Mouse (Mus musculus) hindbrain, embryonic 10.5 days (tissue): ENCODE data around the gene Srd5a3. TPM values are rescaled to one million over a fixed set of nuclear protein-coding genes. Genes with fewer than 3 reads are reported as not detected.

Experiments
- DNase-seq: peaks from one replicate; pipeline ENCODE4 v3.0.0-alpha.2; 2017; ENCODE audit warnings: low spot score
- H3K27ac ChIP-seq: fragments of 300-500 bp; sonication (generic); 2 replicates; pipeline ENCODE4 v1.5.1; 2016; ENCODE audit warnings: mild to moderate bottlenecking, moderate library complexity
- H3K27me3 ChIP-seq: fragments of 300-500 bp; sonication (generic); 2 replicates; pipeline ENCODE4 v1.6.1; 2016; ENCODE audit warnings: mild to moderate bottlenecking; ENCODE audit not compliant: poor library complexity, insufficient read depth, severe bottlenecking
- H3K36me3 ChIP-seq: fragments of 300-500 bp; sonication (generic); 2 replicates; pipeline ENCODE4 v1.6.1; 2016; ENCODE audit warnings: mild to moderate bottlenecking, moderate library complexity
- H3K4me1 ChIP-seq: fragments of 300-500 bp; sonication (generic); replicated peaks from 2 replicates; pipeline ENCODE4 v1.6.1; 2016; ENCODE audit warnings: mild to moderate bottlenecking
- H3K4me3 ChIP-seq: fragments of 300-500 bp; sonication (generic); 2 replicates; pipeline ENCODE4 v1.5.1; 2016; ENCODE audit warnings: mild to moderate bottlenecking, moderate library complexity
- H3K9me3 ChIP-seq: fragments of 300-500 bp; sonication (generic); 2 replicates; pipeline ENCODE4 v1.6.1; 2016; ENCODE audit warnings: mild to moderate bottlenecking, moderate library complexity
- WGBS: fragments of 180-500 bp; shearing (Covaris S2); methylation state at CpG from one replicate; pipeline ENCODE4 v1.1.7; 2016; 5-methylcytosine and 5-hydroxymethylcytosine counted together
- polyA plus RNA-seq: library from polyadenylated mRNA; unstranded; fragments of >200 nt; fragmentation: Nextera tagmentation; extraction: Ambion mirVana; gene quantifications from 2 replicates; pipeline ENCODE4 v1.2.1, GENCODE M21; 2016

Srd5a3 gene
- polyA plus RNA-seq, 1 experiment from 2014 or later, result 20.7 TPM

DNA sequence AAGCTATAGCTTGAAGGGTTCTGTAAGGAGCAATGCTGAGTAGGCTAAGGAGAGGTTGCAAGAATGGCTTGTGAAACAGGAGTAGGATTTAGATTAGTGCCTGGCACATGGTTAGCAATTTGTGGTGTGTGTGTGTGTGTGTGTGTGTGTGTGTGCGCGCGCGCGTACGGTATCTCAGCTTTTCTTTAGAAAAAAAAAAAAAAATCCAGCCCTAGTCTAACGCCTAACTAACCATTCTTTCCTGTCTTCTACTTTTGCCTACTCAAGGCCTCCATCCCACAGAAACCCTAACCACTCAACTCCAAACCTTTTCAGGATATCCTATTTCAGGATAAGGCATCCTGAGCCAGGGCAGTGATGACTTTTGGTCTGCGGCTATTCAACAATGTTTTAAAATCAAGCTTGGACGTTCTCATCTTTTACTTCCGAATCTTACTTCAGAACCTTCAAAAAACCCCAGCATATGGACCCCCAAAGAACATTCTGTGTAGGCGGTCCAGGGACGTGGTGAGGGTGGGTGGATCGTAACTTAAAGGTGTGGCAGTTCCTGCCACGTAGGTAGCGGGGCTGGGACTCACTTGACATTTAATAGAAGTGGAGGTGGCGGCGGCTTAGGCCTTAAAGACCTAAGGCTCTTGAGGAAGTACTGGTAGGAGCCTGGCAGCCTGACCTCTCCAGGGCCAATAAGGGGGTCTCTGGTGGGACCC is 43.1 kb downstream of the Srd5a3 start:
- H3K4me3 ChIP-seq, result peak overlapping the region; percentile 88
- peaks cover 27% of the 10 kb centered on the region for H3K4me1 ChIP-seq
- H3K9me3 ChIP-seq, result no peaks in the 10 kb centered on the region
- peaks cover 19% of the 10 kb centered on the region for H3K36me3 ChIP-seq
- peaks cover 8% of the 10 kb centered on the region; the same call in 1 of the 2 replicates for H3K27me3 ChIP-seq
- peak overlapping the region; percentile 98 for H3K27ac ChIP-seq
- WGBS, result 41% methylated on average over 17 of the region's 17 CpGs
- no peak for DNase-seq

- Histone ChIP-seq H3K4me1 (peaks cover 27% of the 10 kb centered on the region), H3K27me3 (peaks cover 8% of the 10 kb centered on the region; the same call in 1 of the 2 replicates), H3K36me3 (peaks cover 19% of the 10 kb centered on the region), H3K27ac (peak within 1 kb of the TSS; percentile 98), H3K9me3 (no peaks in the 10 kb centered on the region), H3K4me3 (peak within 1 kb of the TSS; percentile 88)
- peak; percentile 93 for DNase-seq
- WGBS, result under 1% methylated on average over 62 of the region's 62 CpGs
These were observed 43.7 kb downstream of the Srd5a3 start, which contains the start of gene Tmem165 for GRCm38 (mm10) chr5:76183750-76184261. TSS of gene Tmem165 (plus strand) at chr5:76183880.

DNA sequence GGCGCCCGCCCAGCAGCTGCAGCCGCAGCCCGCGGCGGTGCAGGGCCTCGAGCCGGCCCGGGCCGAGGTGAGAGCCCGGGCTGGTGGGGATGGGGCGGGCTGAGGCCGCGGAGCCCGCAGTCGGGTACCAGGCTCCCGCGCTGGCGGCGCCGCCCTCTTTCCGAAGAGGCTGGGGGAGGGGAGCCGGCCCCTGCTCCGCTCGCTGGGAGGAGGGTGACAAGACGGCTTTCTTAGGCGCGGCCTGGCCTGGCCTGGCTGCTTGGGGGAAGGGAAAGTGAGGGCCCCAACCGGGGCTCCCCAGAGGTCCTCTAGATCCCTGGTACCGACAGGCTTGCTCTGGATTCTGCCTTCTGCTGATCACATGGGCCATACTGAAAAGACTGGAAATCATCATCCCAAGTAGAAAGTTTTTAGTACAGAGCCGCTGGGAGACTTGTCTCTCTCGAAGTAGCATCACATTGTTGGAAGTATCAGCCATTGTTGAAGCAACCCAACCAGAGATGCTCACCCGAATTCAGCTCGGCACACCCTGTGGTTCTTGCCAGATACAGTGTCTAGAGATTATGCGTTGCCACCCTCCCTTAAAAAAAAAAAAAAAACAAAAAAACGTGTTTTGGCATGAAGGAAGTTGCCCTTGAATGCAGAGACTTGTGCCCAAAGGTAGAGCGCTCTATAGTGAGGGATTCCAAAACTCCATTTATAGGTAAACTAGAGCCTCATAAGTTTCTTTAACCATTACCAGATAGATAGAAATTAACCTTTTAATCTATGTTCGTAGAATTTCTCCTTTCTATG is 44.4 kb downstream of the Srd5a3 start:
- Histone ChIP-seq H3K27ac (peak overlapping the region; percentile 98), H3K4me3 (peak overlapping the region; percentile 88), H3K36me3 (peaks cover 19% of the 10 kb centered on the region), H3K4me1 (peaks cover 30% of the 10 kb centered on the region), H3K27me3 (peaks cover 8% of the 10 kb centered on the region; the same call in 1 of the 2 replicates), H3K9me3 (no peaks in the 10 kb centered on the region)
- peak; percentile 87 for DNase-seq
- WGBS, result 4% methylated on average over 38 of the region's 38 CpGs

- Histone ChIP-seq H3K4me3 (no peak overlapping the region), H3K4me1 (peaks cover 35% of the 10 kb centered on the region), H3K27me3 (peaks cover under 1% of the 10 kb centered on the region; the same call in 1 of the 2 replicates), H3K36me3 (peaks cover 40% of the 10 kb centered on the region), H3K9me3 (no peaks in the 10 kb centered on the region), H3K27ac (no peak overlapping the region)
- no peak for DNase-seq
- WGBS, result 88% methylated on average over 5 of the region's 5 CpGs
These were observed 47.8 kb downstream of the Srd5a3 start for GRCm38 (mm10) chr5:76187885-76188284.

DNA sequence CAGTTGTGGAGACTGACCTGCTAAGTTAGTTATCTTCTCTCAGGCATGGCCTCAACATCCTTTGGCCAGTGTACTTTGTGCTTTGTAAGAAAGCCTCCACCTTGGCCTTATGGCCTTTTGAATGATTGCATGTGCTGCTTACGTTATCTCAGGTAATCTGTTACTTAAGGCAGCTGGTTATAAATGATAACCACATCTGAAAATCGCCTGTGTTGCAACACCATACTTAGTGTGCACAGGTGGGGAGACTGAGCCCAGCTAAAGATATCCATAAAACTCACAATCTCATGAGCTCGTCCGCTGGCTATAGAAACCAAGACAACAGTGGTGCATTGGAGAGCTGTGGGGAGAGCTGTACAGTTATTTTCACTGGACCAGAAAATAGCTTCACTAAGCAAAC is 50.5 kb downstream of the Srd5a3 start:
- 91% methylated on average over 4 of the region's 4 CpGs for WGBS
- Histone ChIP-seq H3K27me3 (no peaks in the 10 kb centered on the region), H3K9me3 (no peaks in the 10 kb centered on the region), H3K4me3 (no peak overlapping the region), H3K4me1 (peaks cover 20% of the 10 kb centered on the region), H3K27ac (no peak overlapping the region), H3K36me3 (peaks cover 57% of the 10 kb centered on the region)
- DNase-seq, result no peak

DNA sequence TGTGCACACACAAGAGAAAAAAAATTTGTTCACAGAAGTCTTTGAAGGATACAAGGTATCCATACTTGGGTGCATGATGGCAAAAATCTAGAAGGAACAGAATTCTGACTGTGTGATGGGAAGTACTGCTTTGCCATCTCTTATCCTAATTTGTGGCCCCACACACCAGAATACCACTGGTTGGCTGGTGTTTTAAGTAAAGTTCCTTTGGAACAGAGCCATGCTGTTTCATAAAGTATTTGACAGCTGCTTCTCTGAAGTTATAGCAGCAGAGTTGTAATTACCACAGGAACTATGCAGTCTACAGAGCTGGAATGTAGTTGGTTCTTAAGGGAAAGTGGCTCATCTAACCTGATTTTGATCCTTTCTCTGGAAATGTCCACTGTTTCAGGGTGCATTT is 53.0 kb downstream of the Srd5a3 start:
- Histone ChIP-seq H3K4me1 (peaks cover 9% of the 10 kb centered on the region; the same call in 1 of the 2 replicates), H3K9me3 (no peaks in the 10 kb centered on the region), H3K27me3 (no peaks in the 10 kb centered on the region), H3K36me3 (peaks cover 64% of the 10 kb centered on the region), H3K27ac (no peak overlapping the region), H3K4me3 (no peak overlapping the region)
- DNase-seq, result no peak

- 90% methylated on average over 6 of the region's 6 CpGs for WGBS
- Histone ChIP-seq H3K27ac (no peak overlapping the region), H3K9me3 (no peaks in the 10 kb centered on the region), H3K4me1 (peaks cover 6% of the 10 kb centered on the region; the same call in 1 of the 2 replicates), H3K27me3 (no peaks in the 10 kb centered on the region), H3K4me3 (no peak overlapping the region), H3K36me3 (peaks cover 76% of the 10 kb centered on the region)
- no peak for DNase-seq
These were observed 54.4 kb downstream of the Srd5a3 start for GRCm38 (mm10) chr5:76194377-76194945.

DNA sequence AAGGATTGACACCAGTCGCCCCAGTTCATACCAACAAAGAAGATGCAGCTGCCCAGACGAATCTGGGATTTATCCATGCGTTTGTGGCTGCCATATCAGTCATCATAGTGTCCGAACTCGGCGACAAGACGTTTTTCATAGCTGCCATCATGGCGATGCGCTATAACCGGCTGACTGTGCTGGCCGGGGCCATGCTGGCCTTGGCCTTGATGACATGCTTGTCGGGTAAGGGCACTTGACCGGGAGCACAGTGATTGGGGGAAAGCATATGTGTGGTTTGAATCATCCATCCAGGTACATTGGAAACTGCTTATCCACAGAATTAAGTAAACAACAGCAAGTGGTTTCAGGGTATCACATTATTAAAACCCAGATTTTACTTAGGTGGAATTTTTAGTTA is 59.3 kb downstream of the Srd5a3 start:
- H3K9me3 ChIP-seq, result no peaks in the 10 kb centered on the region
- DNase-seq, result no peak
- no peak overlapping the region for H3K27ac ChIP-seq
- H3K4me1 ChIP-seq, result no peaks in the 10 kb centered on the region
- H3K36me3 ChIP-seq, result peaks cover 92% of the 10 kb centered on the region
- H3K4me3 ChIP-seq, result no peak overlapping the region
- no peaks in the 10 kb centered on the region for H3K27me3 ChIP-seq
- WGBS, result 95% methylated on average over 13 of the region's 13 CpGs

GRCm38 (mm10) chr5:76203171-76203570 is 63.1 kb downstream of the Srd5a3 start:
- H3K4me3 ChIP-seq, result no peak overlapping the region
- no peak overlapping the region for H3K27ac ChIP-seq
- peaks cover 98% of the 10 kb centered on the region for H3K36me3 ChIP-seq
- no peaks in the 10 kb centered on the region for H3K27me3 ChIP-seq
- no peaks in the 10 kb centered on the region for H3K9me3 ChIP-seq
- H3K4me1 ChIP-seq, result no peaks in the 10 kb centered on the region
- DNase-seq, result no peak
- WGBS, result 90% methylated on average over 3 of the region's 3 CpGs

Other genes starting within 250 kb of the Srd5a3 start
- 25.8 and 26.3 TPM in 2 replicates for gene Kdr, start 161.8 kb upstream of the Srd5a3 start, polyA plus RNA-seq
- gene Tmem165, start 43.6 kb downstream of the Srd5a3 start, polyA plus RNA-seq, result 69.9 and 76.2 TPM in 2 replicates
- gene Clock, start 164.5 kb downstream of the Srd5a3 start, polyA plus RNA-seq, result 10.4 and 11.4 TPM in 2 replicates
- gene Pdcl2, start 190.9 kb downstream of the Srd5a3 start, polyA plus RNA-seq, result not detected in 2 replicates
- gene Nmu, start 223.5 kb downstream of the Srd5a3 start, polyA plus RNA-seq, result 0.76 and 1.0 TPM in 2 replicates